Comparison of ENCODE assay signal across 7 mouse cellular contexts in the genomic region with DNA sequence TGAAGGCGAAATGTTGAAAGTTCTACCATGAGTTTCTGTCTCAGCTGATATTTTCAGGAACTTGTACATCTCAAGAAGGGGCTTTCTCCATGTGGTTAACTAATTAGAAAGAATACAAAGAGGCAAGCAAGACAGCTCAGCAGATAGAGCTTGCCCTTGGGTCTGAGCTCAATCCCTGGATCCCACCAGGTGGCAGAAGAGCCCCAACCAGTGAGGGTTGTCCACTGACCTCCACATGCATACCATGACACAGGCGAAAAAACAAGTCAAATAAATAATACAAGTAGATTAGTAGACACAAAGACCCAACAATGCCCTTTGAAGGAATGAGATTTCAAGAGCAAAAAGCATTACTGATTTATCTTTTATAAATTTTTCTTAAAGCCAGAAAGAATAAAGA.
DNase-seq lines count a peak whose midpoint lies in the region; ATAC-seq and TF ChIP-seq lines count a peak whose summit lies in the region.

No protein-coding gene starts in this region.

- WGBS in intestine, postnatal 0 days, result 85% methylated on average over 2 of the region's 2 CpGs
- WGBS in intestine, embryonic 16.5 days, result 82% methylated on average over 2 of the region's 2 CpGs

- no peak overlapping the region for H3K9ac ChIP-seq in intestine, postnatal 0 days (ENCODE audit: low read depth, low read length)
- H3K9ac ChIP-seq in intestine, embryonic 16.5 days (ENCODE audit: low read depth, low read length), result no peak overlapping the region
- H3K9ac ChIP-seq in ES-Bruce4 (ENCODE audit: low read depth, poor library complexity, severe bottlenecking), result no peak overlapping the region

- H3K4me1 ChIP-seq in intestine, postnatal 0 days (replicated peaks; ENCODE audit: control insufficient read depth, insufficient read depth, low read length), result no peaks in the 10 kb centered on the region
- H3K4me1 ChIP-seq in intestine, embryonic 16.5 days (ENCODE audit: control insufficient read depth, insufficient read depth, low read length), result no peaks in the 10 kb centered on the region
- H3K4me1 ChIP-seq in ES-Bruce4 (ENCODE audit: control insufficient read depth, insufficient read depth, low read length), result no peaks in the 10 kb centered on the region

- H3K4me3 ChIP-seq in intestine, postnatal 0 days (ENCODE audit: low read depth, low read length), result no peak overlapping the region
- no peak overlapping the region for H3K4me3 ChIP-seq in intestine, embryonic 16.5 days (ENCODE audit: low read length)
- no peak overlapping the region for H3K4me3 ChIP-seq in ES-Bruce4 (ENCODE audit: low read depth, low read length)

- no peak overlapping the region for H3K4me2 ChIP-seq in intestine, postnatal 0 days (replicated peaks; ENCODE audit: low read depth)
- H3K4me2 ChIP-seq in intestine, embryonic 16.5 days (ENCODE audit: low read depth, low read length), result no peak overlapping the region

- no peaks in the 10 kb centered on the region for H3K9me3 ChIP-seq in intestine, postnatal 0 days (ENCODE audit: control insufficient read depth)
- no peaks in the 10 kb centered on the region for H3K9me3 ChIP-seq in intestine, embryonic 16.5 days (ENCODE audit: control insufficient read depth, low read length)
- no peaks in the 10 kb centered on the region for H3K9me3 ChIP-seq in ES-Bruce4 (replicated peaks; ENCODE audit: control insufficient read depth, insufficient read depth, low read length, poor library complexity, severe bottlenecking)

- TF ChIP-seq EP300 in ES-Bruce4 (IDR thresholded peaks at IDR 0.05; ENCODE audit: insufficient read depth, low read depth, low read length), result no peak

- peak; percentile 61 for TF ChIP-seq CTCF in intestine, postnatal 0 days (IDR thresholded peaks at IDR 0.05; ENCODE audit: low read depth)
- peak; percentile 32 for TF ChIP-seq CTCF in ES-Bruce4 (IDR thresholded peaks at IDR 0.05; ENCODE audit: low read depth, low read length)

- ATAC-seq in intestine, postnatal 0 days, result no peak
- ATAC-seq in intestine, embryonic 16.5 days, result no peak
- no peak for ATAC-seq in frontal cortex, adult (ENCODE audit: low TSS enrichment)

- no peaks in the 10 kb centered on the region for H3K36me3 ChIP-seq in intestine, postnatal 0 days (ENCODE audit: control insufficient read depth, insufficient read depth)
- no peaks in the 10 kb centered on the region for H3K36me3 ChIP-seq in intestine, embryonic 16.5 days (ENCODE audit: control insufficient read depth, insufficient read depth, low read length)
- H3K36me3 ChIP-seq in ES-Bruce4 (ENCODE audit: control insufficient read depth, insufficient read depth, low read length, poor library complexity, severe bottlenecking), result no peaks in the 10 kb centered on the region

- no peak for TF ChIP-seq POLR2A in ES-Bruce4 (IDR thresholded peaks at IDR 0.05; ENCODE audit: insufficient read depth, low read length)

- peak; percentile 61 for DNase-seq in 416B (ENCODE audit: low read depth)
- peak; percentile 38 to 43 for DNase-seq in kidney, postnatal 4 days
- DNase-seq in cerebellum, postnatal 4 days (ENCODE audit: low spot score in 2 of 2), result no peak

- H3K27ac ChIP-seq in intestine, postnatal 0 days (ENCODE audit: low read depth, low read length), result no peak overlapping the region
- no peak overlapping the region for H3K27ac ChIP-seq in intestine, embryonic 16.5 days (ENCODE audit: low read length)
- H3K27ac ChIP-seq in ES-Bruce4 (ENCODE audit: insufficient read depth, low read length), result no peak overlapping the region

- H3K27me3 ChIP-seq in intestine, postnatal 0 days (replicated peaks; ENCODE audit: control insufficient read depth, insufficient read depth, low read length), result no peaks in the 10 kb centered on the region
- no peaks in the 10 kb centered on the region for H3K27me3 ChIP-seq in intestine, embryonic 16.5 days (replicated peaks; ENCODE audit: control insufficient read depth, insufficient read depth, low read length)
- H3K27me3 ChIP-seq in ES-Bruce4 (ENCODE audit: control insufficient read depth, insufficient read depth, low read length, poor library complexity, severe bottlenecking), result no peaks in the 10 kb centered on the region

Comparison
In these comparisons a context has a peak if more than half of its experiments do, and no peak if none do; other contexts are left out.
1. DNase-seq: peak in 416B (single experiment) and kidney, postnatal 4 days (2 of 2); none in cerebellum, postnatal 4 days (0 of 2).